Mouse (Mus musculus): ENCODE measurements around the gene Mterf1b.

Gene Mterf1b

DNA sequence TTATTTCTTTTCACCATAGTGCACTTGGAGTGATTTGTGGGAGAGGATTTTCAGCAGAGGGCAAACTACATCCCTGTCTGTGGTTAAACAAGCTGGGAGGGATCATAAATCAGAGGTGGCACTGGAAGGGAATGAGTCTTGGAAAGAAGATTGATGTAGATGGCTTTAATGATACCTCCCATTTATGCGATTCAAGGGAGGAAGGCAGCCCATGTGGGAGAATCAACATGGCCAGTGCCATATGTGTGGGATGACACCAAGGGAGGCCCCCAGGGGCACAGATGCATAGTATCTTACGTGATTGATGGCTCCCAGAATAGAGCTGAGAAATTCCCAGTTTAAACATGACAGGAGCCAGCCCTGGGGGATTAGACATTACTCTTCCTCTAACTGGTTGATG lies 48.0 kb downstream of the Mterf1b start:
- in situ Hi-C loops (cut with MboI; ENCODE audit: low sequenced_read_pairs), result no loop called here

DNA sequence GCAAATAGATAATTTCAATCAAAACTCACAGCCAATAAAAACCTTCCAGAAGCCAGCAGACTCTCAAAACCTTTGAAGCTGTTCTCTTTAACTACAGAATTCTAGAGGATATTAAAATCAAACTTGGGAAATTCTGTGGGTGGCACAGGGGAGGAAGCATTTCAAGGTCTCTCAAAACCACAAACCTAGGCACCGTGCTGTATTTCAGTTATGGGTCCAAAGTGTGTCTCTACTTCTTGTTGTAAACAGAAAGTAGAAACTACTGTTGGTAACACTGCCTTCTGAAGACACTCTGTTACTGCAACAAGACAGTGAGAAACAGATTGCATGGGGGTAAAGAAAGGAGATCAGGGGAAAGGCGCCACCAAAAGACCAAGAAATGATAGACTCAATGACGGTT lies 52.8 kb downstream of the Mterf1b start:
- in situ Hi-C loops (cut with MboI; ENCODE audit: low sequenced_read_pairs), result no loop called here

- in situ Hi-C loops (cut with MboI; ENCODE audit: low sequenced_read_pairs), result no loop called here
Measured at GRCm38 (mm10) chr5:4246095-4246494, 53.9 kb downstream of the Mterf1b start.
